Mouse (Mus musculus) retina, adult 2 months (tissue): ENCODE measurements at regions not wholly inside any gene's neighbourhood (a gene's known extent, or its start where the extent isn't known, plus 50 kb on each side); places are given as distances from the start of the nearest gene placed in this dataset.

ENCODE experiments used
- DNase-seq: peaks from one replicate; pipeline ENCODE4 v3.0.0-alpha.2; 2012; ENCODE audit warnings: low read depth, low spot score

GRCm38 (mm10) chr1:190639846-190640245 lies 271.7 kb downstream of the Rps6kc1 start:
- no peak for DNase-seq

GRCm38 (mm10) chr1:190634935-190635334 lies 276.6 kb downstream of the Rps6kc1 start:
- no peak for DNase-seq

- DNase-seq = no peak
Measured at GRCm38 (mm10) chr1:190631641-190632040, 279.9 kb downstream of the Rps6kc1 start.

- no peak for DNase-seq
Measured at GRCm38 (mm10) chr1:190630193-190630592, 281.4 kb downstream of the Rps6kc1 start.

GRCm38 (mm10) chr1:190623916-190624315 lies 287.7 kb downstream of the Rps6kc1 start:
- no peak for DNase-seq

GRCm38 (mm10) chr1:190600425-190600824 lies 311.1 kb downstream of the Rps6kc1 start:
- DNase-seq = no peak

- no peak for DNase-seq
Measured at GRCm38 (mm10) chr1:190599622-190600021, 311.9 kb downstream of the Rps6kc1 start.

GRCm38 (mm10) chr1:190596209-190596608 lies 315.4 kb downstream of the Rps6kc1 start:
- DNase-seq = no peak

GRCm38 (mm10) chr1:190591621-190592020 lies 319.9 kb downstream of the Rps6kc1 start:
- no peak for DNase-seq

- no peak for DNase-seq
Measured at GRCm38 (mm10) chr1:190589586-190589985, 322.0 kb downstream of the Rps6kc1 start.

GRCm38 (mm10) chr1:190583272-190583671 lies 328.3 kb downstream of the Rps6kc1 start:
- no peak for DNase-seq

- DNase-seq = no peak
Measured at GRCm38 (mm10) chr1:190580653-190581052, 330.9 kb downstream of the Rps6kc1 start.

GRCm38 (mm10) chr1:190570981-190571380 lies 340.6 kb downstream of the Rps6kc1 start:
- DNase-seq = no peak

- no peak for DNase-seq
Measured at GRCm38 (mm10) chr1:190570563-190570962, 341.0 kb downstream of the Rps6kc1 start.

GRCm38 (mm10) chr1:190566744-190567143 lies 344.8 kb downstream of the Rps6kc1 start:
- DNase-seq = no peak

GRCm38 (mm10) chr1:190562865-190563457 lies 348.6 kb downstream of the Rps6kc1 start:
- DNase-seq = peak; percentile 75

GRCm38 (mm10) chr1:190560086-190560485 lies 351.5 kb downstream of the Rps6kc1 start:
- DNase-seq = no peak

GRCm38 (mm10) chr1:190541892-190542291 lies 369.7 kb downstream of the Rps6kc1 start:
- DNase-seq = no peak

- no peak for DNase-seq
Measured at GRCm38 (mm10) chr1:190532879-190533676, 362.6 kb upstream of the Prox1 start.

- no peak for DNase-seq
Measured at GRCm38 (mm10) chr1:190531224-190531623, 360.7 kb upstream of the Prox1 start.

GRCm38 (mm10) chr1:190530079-190530478 lies 359.6 kb upstream of the Prox1 start:
- DNase-seq = no peak

GRCm38 (mm10) chr1:190527545-190528137 lies 357.1 kb upstream of the Prox1 start:
- no peak for DNase-seq

GRCm38 (mm10) chr1:190526634-190527033 lies 356.1 kb upstream of the Prox1 start:
- no peak for DNase-seq
